Mouse (Mus musculus): ENCODE data around the gene Hsd3b5. TPM values are rescaled to one million over a fixed set of nuclear protein-coding genes. Genes with fewer than 3 reads are reported as not detected.
"Not testable (repeated sequence)": the region's sequence is repeated elsewhere in the genome, so short reads cannot be mapped to it uniquely, and the experiment has no call there.

The Hsd3b5 gene
- not detected for total RNA-seq (2021)
- long read RNA-seq, experiment 1: 0 reads
- long read RNA-seq, experiment 2: 0 reads

DNA sequence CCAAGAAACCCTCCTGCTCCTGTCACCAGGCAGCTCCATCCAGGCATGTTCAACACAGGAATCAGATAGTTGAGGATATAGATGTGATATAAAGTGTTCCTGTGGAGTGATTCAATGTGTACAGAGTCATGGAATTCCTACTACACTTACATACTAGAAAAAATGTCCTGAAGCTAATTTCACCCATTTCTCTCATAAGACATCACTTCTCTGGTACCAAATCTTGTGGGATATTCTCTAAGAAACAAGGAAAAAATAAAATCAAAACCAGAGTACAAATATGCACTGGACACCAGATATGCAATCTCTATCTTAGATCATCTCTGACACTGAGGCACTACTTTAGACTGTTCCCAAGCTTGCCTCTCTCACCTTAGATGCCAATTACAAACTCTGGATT lies at the start of gene Hsd3b5:
Gene Hsd3b5 (minus strand): TSS at position 101 of the 400 bp plus-strand sequence.
- no peak for DNase-seq (ENCODE audit: low spot score in 2 of 2)

DNA sequence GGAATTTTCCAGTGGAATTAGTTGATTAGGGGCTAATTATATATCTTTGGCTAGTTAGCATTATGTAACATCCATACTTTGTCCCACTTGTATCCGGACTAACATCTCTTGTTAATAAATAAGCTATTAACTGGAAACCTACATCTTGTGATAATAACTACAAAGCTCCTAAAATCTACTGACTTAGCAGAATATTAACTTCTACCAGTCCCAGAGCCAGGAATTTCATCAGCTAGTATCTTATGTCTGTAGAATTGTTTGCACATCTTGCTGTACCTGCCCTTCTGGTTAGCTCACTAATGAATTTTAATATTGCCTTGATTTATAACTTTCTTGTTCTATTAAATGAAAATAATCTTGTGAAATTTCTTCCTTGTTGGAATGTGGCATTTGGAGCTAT lies 5.1 kb upstream of the Hsd3b5 start:
- DNase-seq (ENCODE audit: low spot score in 2 of 2): no peak

DNA sequence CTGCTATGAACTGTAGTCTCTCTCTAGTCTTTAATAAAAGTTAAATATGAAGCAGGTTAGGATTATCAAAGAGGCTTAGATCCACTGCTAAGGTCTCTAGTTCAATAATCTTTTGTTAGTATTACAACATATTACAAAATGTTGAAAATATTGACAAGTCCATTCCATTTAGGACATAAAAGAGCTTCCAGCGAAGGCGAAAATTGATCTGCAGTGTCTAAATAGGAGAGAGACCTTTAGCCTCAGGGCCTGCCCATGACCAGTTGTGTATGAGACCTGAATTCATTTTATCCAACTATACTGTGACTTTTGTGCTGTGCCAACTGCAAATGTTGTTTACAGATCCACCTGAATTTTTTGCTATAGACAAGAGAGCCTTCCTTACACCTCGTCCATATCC lies 419 bp downstream of the Hsd3b5 start:
- no peak for DNase-seq (ENCODE audit: low spot score in 2 of 2)

DNA sequence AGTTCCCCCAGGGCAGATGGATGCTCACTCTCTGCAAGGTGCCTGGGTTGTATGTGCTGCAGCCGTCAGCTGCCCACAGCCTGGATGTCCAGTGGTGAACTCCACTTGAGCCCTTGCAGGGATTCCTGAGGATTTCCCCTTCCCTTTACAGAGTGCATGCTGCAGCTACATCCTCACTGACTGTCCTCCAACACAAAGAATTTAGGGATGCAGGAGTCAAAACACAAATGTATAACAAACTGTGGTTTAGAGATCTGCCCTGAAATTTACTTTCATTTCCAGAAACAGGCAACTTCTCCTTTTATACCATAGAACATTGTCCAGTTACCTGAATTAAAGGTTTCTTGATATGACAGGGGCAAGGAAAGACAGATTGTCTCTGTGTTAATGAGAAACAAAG lies 13.3 kb downstream of the Hsd3b5 start:
- DNase-seq (ENCODE audit: low spot score in 2 of 2): not testable (repeated sequence)

DNA sequence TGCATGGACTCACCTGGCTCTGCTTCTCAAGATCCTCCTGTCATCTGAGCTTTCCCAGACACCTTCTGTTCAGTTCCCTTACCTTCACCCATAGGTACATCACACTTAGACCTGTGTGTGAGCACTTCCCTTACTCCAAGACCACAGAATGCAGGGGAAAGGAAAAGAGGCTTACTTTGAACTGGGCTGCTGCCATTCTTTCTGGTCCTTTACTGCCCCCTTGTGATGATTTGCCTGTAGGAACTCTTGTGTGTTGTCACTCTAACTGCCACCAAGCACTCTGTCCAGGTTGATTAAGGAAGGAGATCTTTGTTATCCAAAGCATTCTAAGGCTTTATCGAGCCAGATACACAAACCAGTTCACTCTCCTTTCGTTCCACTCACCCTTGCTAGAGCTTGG lies 13.8 kb downstream of the Hsd3b5 start:
- DNase-seq (ENCODE audit: low spot score in 2 of 2): not testable (repeated sequence)

DNA sequence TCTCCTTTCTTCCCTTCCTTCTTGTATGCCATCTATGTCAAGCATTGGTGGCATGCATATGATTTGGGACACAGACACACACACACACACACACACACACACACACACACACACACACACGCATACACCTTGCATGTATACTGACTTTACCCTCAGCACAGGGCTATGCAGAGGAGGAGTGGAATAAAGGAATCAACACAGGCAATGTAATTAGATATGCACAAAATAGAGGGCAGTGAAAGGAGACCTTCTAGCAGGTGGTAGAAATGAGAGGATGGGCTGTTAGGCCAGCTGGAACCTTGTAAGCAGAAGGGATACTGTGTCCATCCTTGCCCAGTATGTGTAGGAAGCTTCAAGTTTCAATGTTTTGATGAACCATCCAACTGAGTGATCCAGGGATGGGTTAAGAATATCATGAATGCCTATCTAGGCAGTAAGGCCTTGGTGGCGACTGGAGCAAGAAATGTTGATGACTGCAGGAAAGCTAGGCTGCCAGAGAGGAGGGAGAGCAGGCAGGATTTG lies 15.6 kb downstream of the Hsd3b5 start:
- DNase-seq (ENCODE audit: low spot score in 2 of 2): not testable (repeated sequence)

DNA sequence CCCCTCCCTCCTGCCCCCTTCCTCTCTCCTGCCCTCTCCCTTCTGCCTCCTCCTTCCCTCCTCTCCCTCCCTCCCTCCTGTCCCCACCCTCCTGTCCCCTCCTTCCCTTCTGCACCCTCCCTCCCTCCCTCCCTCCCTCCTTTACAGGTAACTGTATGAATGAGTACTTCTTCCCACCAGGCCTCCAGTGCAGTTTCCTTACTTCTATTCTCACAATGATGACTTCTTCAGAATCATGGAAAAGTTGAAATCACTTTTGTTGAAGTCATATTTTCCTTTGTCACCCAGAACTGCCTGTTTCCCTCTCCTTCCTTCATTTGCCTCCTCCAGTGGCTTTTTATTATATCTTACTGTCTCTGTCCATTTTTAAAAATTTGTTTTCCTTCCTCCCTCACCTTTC lies 16.1 kb downstream of the Hsd3b5 start:
- DNase-seq (ENCODE audit: low spot score in 2 of 2): no peak

DNA sequence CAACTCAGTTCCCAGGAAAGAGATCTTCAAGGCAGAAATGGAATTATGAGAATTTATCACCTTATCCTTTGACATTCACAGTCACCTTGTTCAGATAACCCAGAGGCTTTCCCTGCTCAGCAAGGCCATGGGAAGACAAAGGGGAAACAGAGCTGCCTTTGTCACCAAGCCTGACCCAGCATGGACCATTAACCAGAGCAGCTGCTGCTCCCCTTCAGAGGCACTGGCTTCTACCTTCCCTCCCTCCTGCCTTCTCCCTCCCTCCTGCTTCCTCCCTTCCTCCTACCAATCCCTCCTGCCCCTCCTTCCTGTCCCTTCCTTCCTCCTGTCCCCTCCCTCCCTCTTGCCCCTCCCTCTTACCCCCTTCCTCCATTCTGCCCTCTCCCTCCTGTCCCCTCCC lies 16.5 kb downstream of the Hsd3b5 start:
- DNase-seq (ENCODE audit: low spot score in 2 of 2): not testable (repeated sequence)

DNA sequence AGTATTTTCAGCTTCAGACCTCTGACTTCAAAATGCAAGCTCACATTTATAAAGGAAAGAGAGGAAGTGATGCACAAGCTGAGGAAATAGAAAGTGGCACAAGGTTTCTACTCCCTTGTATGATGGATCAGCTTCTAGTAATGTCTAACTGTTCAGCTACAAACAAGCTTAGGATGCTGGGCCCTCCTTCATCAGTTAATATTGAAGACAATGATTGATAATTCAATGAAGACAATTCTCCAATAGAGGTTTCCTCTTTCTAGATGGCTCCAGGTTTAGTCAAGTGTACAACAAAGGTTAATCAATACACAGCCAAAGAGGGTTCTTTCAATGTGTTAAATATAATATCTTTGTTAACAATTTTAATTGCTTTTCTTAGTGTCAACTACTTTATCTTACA lies 41.3 kb downstream of the Hsd3b5 start, which contains the start of gene Gm10681:
Gene Gm10681 (minus strand): TSS at position 101 of the 400 bp plus-strand sequence.
- no peak for DNase-seq (ENCODE audit: low spot score in 2 of 2)

DNA sequence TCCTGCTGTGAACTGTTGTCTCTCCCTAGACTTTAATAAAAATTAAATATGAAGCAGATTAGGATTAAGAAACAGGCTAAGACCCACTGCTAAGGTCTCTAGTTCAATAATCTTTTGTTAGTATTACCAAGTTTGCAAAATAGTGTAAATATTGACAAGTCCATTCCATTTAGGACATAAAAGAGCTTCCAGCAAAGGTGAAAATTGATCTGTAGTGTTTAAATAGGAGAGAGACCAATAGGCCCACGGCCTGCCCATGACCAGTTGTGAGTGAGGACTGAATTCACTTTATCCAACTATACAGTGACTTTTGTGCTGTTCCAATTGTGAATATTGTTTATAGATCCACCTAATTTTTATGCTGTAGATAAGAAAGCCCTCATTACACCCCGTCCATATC lies 42.3 kb downstream of the Hsd3b5 start:
- no peak for DNase-seq (ENCODE audit: low spot score in 2 of 2)

DNA sequence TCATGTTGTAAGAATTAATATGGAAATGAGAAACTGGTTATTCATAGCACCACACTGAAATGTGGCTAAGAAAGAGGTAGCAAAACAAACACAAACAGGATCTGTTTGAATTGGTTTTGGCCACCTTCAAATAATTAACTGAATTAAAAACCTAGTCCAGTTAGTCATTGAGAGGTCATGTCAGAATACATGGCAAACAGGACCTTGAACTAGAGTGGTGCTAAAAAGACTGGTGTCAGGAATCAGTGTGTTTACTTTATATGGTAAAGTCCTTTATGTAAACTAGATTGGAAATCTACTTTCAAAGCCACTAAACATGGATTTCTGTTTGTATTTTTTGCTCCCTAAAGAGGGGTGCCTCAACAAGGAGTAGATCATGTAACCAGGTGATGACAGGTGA lies 47.4 kb downstream of the Hsd3b5 start:
- DNase-seq (ENCODE audit: low spot score in 2 of 2): not testable (repeated sequence)

DNA sequence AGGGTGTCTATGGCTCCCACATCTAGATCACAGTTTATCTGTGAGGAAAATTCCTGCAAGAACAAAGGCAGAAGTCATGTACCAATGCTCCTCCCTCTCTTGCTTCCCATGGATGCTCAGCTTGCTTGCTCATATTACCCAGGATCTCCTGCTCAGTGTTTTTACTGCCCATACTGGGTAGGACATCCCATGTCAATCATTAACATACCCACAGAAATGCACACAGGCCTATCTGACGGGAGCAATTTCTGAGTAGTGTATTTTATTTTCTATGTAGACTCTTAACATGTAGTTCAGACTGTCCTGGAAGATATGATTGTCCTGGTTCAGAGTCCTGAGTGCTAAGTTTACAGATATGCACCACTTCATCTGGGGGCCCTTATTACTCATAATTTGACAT lies 47.9 kb downstream of the Hsd3b5 start:
- DNase-seq (ENCODE audit: low spot score in 2 of 2): not testable (repeated sequence)

DNA sequence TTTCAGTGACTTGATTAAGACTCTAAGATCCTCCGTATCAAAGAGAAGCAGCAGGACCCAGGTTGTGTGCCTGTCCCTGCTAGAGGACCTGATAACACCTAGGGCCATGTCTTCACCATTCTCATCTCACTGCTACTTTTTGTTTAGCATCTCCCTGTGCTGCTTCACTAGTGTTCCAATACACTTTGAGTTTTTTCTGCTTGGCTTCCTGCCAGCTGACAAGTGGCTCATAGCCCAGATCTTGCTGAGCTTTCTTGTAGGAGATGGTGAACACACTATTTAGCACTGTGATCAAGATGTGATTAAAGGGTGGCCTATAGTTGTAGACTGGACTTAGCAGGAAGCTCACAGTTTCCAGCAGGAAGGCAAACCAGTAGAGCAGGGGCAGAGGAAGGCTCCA lies 49.0 kb downstream of the Hsd3b5 start:
- DNase-seq (ENCODE audit: low spot score in 2 of 2): peak in 1 of 2 experiments; percentile 22

Other genes with a start within 250 kb of the Hsd3b5 start
- 1 to 10 TPM; 4.0 TPM for gene Zfp697, start 247.8 kb downstream of the Hsd3b5 start, total RNA-seq (2021)
- not detected for gene Gm4450, start 173.1 kb downstream of the Hsd3b5 start, total RNA-seq (2021)
- not detected for gene Hsd3b4, start 119.7 kb downstream of the Hsd3b5 start, total RNA-seq (2021)
- gene Gm10681, start 41.4 kb downstream of the Hsd3b5 start, total RNA-seq (2021): not detected
- gene Hsd3b2, start 94.3 kb upstream of the Hsd3b5 start, total RNA-seq (2021): not detected
- gene Hsd3b3, start 132.9 kb upstream of the Hsd3b5 start, total RNA-seq (2021): under 1 TPM in 1 of 2 experiments, not detected in 1; 0.52 TPM
- not detected for gene Hsd3b6, start 184.2 kb upstream of the Hsd3b5 start, total RNA-seq (2021)
- gene Hsd3b1, start 229.5 kb upstream of the Hsd3b5 start, total RNA-seq (2021): under 1 TPM in 1 of 2 experiments, not detected in 1; 0.16 TPM

All from gastrocnemius, postnatal 4 days (tissue).